Mouse (Mus musculus) stomach, embryonic 14.5 days (tissue): Measurements from ENCODE around the gene Myom3. TPM values are rescaled to one million over a fixed set of nuclear protein-coding genes. Genes with fewer than 3 reads are reported as not detected.

Source experiments
- ATAC-seq: fragments of 200-750 bp; cut with Nextera tagmentation; 2 replicates; pipeline ENCODE4 v1.8.0; 2017; ENCODE audit warnings: low read depth, moderate TSS enrichment; ENCODE audit not compliant: insufficient number of reproducible peaks, insufficient read depth, low FRiP score
- H3K27ac ChIP-seq: fragments of 300-500 bp; sonication (generic); 2 replicates; pipeline ENCODE4 v1.5.1; 2014; ENCODE audit warnings: mild to moderate bottlenecking, low read length, moderate library complexity, mixed read lengths
- H3K27me3 ChIP-seq: fragments of 300-500 bp; sonication (generic); 2 replicates; pipeline ENCODE4 v1.6.1; 2014; ENCODE audit warnings: low read length, control low read depth, mixed read lengths; ENCODE audit not compliant: control insufficient read depth, insufficient read depth
- H3K36me3 ChIP-seq: fragments of 300-500 bp; sonication (generic); 2 replicates; pipeline ENCODE4 v1.6.1; 2014; ENCODE audit warnings: mild to moderate bottlenecking, control low read depth, low read length, moderate library complexity, mixed read lengths; ENCODE audit not compliant: control insufficient read depth, insufficient read depth
- H3K4me1 ChIP-seq: fragments of 300-500 bp; sonication (generic); 2 replicates; pipeline ENCODE4 v1.6.1; 2014; ENCODE audit warnings: low read length, control low read depth, mixed read lengths; ENCODE audit not compliant: control insufficient read depth, insufficient read depth
- H3K4me2 ChIP-seq: fragments of 300-500 bp; sonication (generic); replicated peaks from 2 replicates; pipeline ENCODE4 v1.6.1; 2014; ENCODE audit warnings: low read depth, low read length, control low read depth
- H3K4me3 ChIP-seq: fragments of 300-500 bp; sonication (generic); 2 replicates; pipeline ENCODE4 v1.5.1; 2014; ENCODE audit warnings: low read depth, low read length, control low read depth
- H3K9ac ChIP-seq: fragments of 300-500 bp; sonication (generic); replicated peaks from 2 replicates; pipeline ENCODE4 v1.6.1; 2014; ENCODE audit warnings: low read depth, mild to moderate bottlenecking, control low read depth, low read length, moderate library complexity, mixed read lengths
- H3K9me3 ChIP-seq: fragments of 300-500 bp; sonication (generic); 2 replicates; pipeline ENCODE4 v1.6.1; 2016; ENCODE audit warnings: low read depth, low read length, control low read depth; ENCODE audit not compliant: control insufficient read depth
- WGBS: fragments of 180-500 bp; shearing (Covaris S2); extraction: QIAGEN DNeasy Blood & Tissue Kit; methylation state at CpG from one replicate; pipeline ENCODE4 v1.1.7; 2014; 5-methylcytosine and 5-hydroxymethylcytosine counted together
- polyA plus RNA-seq: library from polyadenylated mRNA; unstranded; fragments of >200 nt; fragmentation: Nextera tagmentation; extraction: Ambion mirVana; gene quantifications from 2 replicates; pipeline ENCODE4 v1.2.1, GENCODE M21; 2014

Myom3 gene
- polyA plus RNA-seq, 1 experiment from 2014 or later = 0.09 TPM

- H3K9ac ChIP-seq = no peak overlapping the region
- H3K4me3 ChIP-seq = peak overlapping the region; percentile 16; the same call in 1 of the 2 replicates
- H3K9me3 ChIP-seq = no peaks in the 10 kb centered on the region
- no peaks in the 10 kb centered on the region for H3K27me3 ChIP-seq
- WGBS = 9% methylated on average over 19 of the region's 19 CpGs
- H3K27ac ChIP-seq = no peak overlapping the region
- ATAC-seq = peak; percentile 89
- H3K36me3 ChIP-seq = no peaks in the 10 kb centered on the region
- H3K4me2 ChIP-seq = peak overlapping the region; percentile 37
- H3K4me1 ChIP-seq = no peaks in the 10 kb centered on the region
Measured at GRCm38 (mm10) chr4:135762251-135762906, 2.9 kb downstream of the Myom3 start.

GRCm38 (mm10) chr4:135764700-135765099 lies 5.2 kb downstream of the Myom3 start:
- H3K4me1 ChIP-seq = no peaks in the 10 kb centered on the region
- H3K4me3 ChIP-seq = no peak overlapping the region
- no peak overlapping the region for H3K9ac ChIP-seq
- no peaks in the 10 kb centered on the region for H3K27me3 ChIP-seq
- no peaks in the 10 kb centered on the region for H3K9me3 ChIP-seq
- 85% methylated on average over 13 of the region's 13 CpGs for WGBS
- H3K4me2 ChIP-seq = no peak overlapping the region
- no peaks in the 10 kb centered on the region for H3K36me3 ChIP-seq
- no peak overlapping the region for H3K27ac ChIP-seq
- ATAC-seq = no peak

GRCm38 (mm10) chr4:135765707-135766106 lies 6.2 kb downstream of the Myom3 start:
- Histone ChIP-seq H3K27me3 (no peaks in the 10 kb centered on the region), H3K36me3 (no peaks in the 10 kb centered on the region), H3K9ac (no peak overlapping the region), H3K9me3 (no peaks in the 10 kb centered on the region), H3K4me3 (no peak overlapping the region), H3K4me1 (no peaks in the 10 kb centered on the region), H3K4me2 (no peak overlapping the region), H3K27ac (no peak overlapping the region)
- no peak for ATAC-seq
- 74% methylated on average over 8 of the region's 8 CpGs for WGBS

- H3K4me1 ChIP-seq = no peaks in the 10 kb centered on the region
- H3K9ac ChIP-seq = no peak overlapping the region
- H3K27ac ChIP-seq = no peak overlapping the region
- 76% methylated on average over 3 of the region's 3 CpGs for WGBS
- no peaks in the 10 kb centered on the region for H3K36me3 ChIP-seq
- H3K4me2 ChIP-seq = no peak overlapping the region
- H3K27me3 ChIP-seq = no peaks in the 10 kb centered on the region
- H3K4me3 ChIP-seq = no peak overlapping the region
- H3K9me3 ChIP-seq = no peaks in the 10 kb centered on the region
- no peak for ATAC-seq
Measured at GRCm38 (mm10) chr4:135766976-135767375, 7.5 kb downstream of the Myom3 start.

GRCm38 (mm10) chr4:135768572-135769526 lies 9.3 kb downstream of the Myom3 start:
- 61% methylated on average over 14 of the region's 14 CpGs for WGBS

GRCm38 (mm10) chr4:135770611-135771305 lies 11.2 kb downstream of the Myom3 start:
- WGBS = 83% methylated on average over 18 of the region's 18 CpGs
- Histone ChIP-seq H3K9me3 (no peaks in the 10 kb centered on the region), H3K4me2 (no peak overlapping the region), H3K27me3 (no peaks in the 10 kb centered on the region), H3K4me1 (no peaks in the 10 kb centered on the region), H3K4me3 (no peak overlapping the region), H3K27ac (no peak overlapping the region), H3K36me3 (no peaks in the 10 kb centered on the region), H3K9ac (no peak overlapping the region)
- no peak for ATAC-seq

More at GRCm38 (mm10) chr4:135768572-135769526, 9.3 kb downstream of the Myom3 start:
- H3K9me3 ChIP-seq = no peaks in the 10 kb centered on the region
- no peak; the same call in 1 of the 2 replicates for ATAC-seq
- H3K4me3 ChIP-seq = no peak overlapping the region
- H3K4me1 ChIP-seq = no peaks in the 10 kb centered on the region
- H3K27me3 ChIP-seq = no peaks in the 10 kb centered on the region
- no peak overlapping the region for H3K27ac ChIP-seq
- no peaks in the 10 kb centered on the region for H3K36me3 ChIP-seq
- no peak overlapping the region for H3K9ac ChIP-seq
- no peak overlapping the region for H3K4me2 ChIP-seq

GRCm38 (mm10) chr4:135771592-135771991 lies 12.1 kb downstream of the Myom3 start:
- no peak overlapping the region for H3K27ac ChIP-seq
- H3K4me1 ChIP-seq = no peaks in the 10 kb centered on the region
- no peak for ATAC-seq

GRCm38 (mm10) chr4:135772671-135773070 lies 13.2 kb downstream of the Myom3 start:
- Histone ChIP-seq H3K4me1 (no peaks in the 10 kb centered on the region), H3K9ac (no peak overlapping the region), H3K36me3 (no peaks in the 10 kb centered on the region), H3K9me3 (no peaks in the 10 kb centered on the region), H3K27me3 (no peaks in the 10 kb centered on the region), H3K4me2 (no peak overlapping the region), H3K4me3 (no peak overlapping the region), H3K27ac (no peak overlapping the region)
- 73% methylated on average over 4 of the region's 4 CpGs for WGBS
- ATAC-seq = no peak

More at GRCm38 (mm10) chr4:135771592-135771991, 12.1 kb downstream of the Myom3 start:
- H3K27me3 ChIP-seq = no peaks in the 10 kb centered on the region
- no peaks in the 10 kb centered on the region for H3K36me3 ChIP-seq
- H3K9ac ChIP-seq = no peak overlapping the region
- no peak overlapping the region for H3K4me3 ChIP-seq
- WGBS = 82% methylated on average over 6 of the region's 6 CpGs
- no peaks in the 10 kb centered on the region for H3K9me3 ChIP-seq
- no peak overlapping the region for H3K4me2 ChIP-seq
